Mouse (Mus musculus): ENCODE results near the gene Furin.

DNA sequence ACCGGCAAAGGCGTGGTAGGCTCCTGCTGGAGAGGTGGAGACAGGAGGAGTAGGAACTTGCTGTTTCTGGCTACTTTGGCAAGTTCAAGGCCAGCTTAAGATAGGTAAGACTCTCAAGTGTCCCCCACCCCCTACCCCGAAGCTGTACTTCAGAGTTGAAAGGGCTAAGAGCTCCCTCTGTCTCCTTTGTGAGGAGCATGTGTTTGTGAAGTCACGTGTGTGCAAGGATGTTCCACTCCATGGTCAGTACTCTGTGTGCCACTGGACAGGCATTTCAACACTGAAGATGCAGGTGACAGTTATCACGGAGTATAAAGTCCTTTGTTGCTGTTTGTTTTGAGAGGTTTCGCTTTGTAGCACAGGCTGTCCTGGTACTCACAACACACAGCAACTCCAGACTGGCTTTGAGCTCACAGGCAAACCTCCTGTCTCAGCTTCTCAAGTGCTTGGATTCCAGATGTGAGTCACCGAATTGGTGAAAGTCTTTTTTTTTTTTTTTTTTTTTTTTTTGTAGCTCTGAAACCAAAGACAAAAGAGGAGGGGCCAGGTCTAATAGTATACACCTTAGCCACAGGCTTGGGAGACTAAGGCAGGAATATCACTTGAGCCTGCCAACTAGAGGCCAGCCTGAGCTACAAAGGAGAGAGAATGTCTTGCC lies 41.1 kb upstream of the Furin start:
- TF ChIP-seq CTCF (IDR thresholded peaks at IDR 0.05; ENCODE audit: extremely low read depth, insufficient read depth, insufficient read length, insufficient replicate concordance) (no peak), POLR2A (IDR thresholded peaks at IDR 0.05; ENCODE audit: low read depth, low read length) (no peak)
